Mouse (Mus musculus) thymus, postnatal 10 days (tissue): ENCODE data around the gene Gpr107.

Experiments
- DNase-seq, 2 experiments: peaks; one replicate each; pipeline ENCODE4 v3.0.0; 2021; ENCODE audit warnings: low spot score in 2 of 2

Gene Gpr107

DNA sequence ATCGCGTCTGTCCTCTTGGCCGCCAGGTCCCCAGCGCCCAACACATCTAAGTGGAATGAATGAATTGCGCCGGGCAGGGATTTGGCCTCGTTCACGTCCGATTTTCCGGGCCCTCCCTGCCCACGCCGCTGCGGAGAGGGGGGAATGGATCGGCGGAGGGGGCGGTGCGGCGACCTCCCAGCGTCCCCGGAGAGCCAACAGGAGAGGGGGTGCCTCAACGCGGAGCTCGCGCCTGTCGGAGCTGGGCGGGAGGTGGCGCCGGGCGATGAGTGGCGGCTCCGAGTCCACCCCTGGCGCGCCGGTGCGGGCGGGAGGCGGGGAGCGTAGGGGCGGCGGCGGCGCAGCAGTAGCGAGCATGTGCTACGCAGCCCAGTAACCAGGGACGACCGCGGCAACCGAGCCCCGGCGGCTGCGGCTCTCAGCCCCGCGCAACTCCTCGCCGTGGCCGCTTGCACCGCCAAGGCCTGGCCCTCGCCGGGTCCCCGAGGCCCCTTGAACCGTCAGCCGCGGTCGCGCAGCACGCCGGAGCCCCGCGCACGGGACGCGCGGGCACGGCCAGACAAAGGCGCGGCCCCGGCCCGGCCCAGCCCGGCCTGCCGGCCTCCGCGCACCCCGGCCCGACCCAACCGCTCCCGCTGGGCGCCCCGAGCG, 93.5 kb downstream of the Gpr107 start, which contains the start of gene Ncs1:
Ncs1 (plus strand) TSS at position 333 of the 651 bp plus-strand sequence.
- DNase-seq: peak; percentile 13 to 40

DNA sequence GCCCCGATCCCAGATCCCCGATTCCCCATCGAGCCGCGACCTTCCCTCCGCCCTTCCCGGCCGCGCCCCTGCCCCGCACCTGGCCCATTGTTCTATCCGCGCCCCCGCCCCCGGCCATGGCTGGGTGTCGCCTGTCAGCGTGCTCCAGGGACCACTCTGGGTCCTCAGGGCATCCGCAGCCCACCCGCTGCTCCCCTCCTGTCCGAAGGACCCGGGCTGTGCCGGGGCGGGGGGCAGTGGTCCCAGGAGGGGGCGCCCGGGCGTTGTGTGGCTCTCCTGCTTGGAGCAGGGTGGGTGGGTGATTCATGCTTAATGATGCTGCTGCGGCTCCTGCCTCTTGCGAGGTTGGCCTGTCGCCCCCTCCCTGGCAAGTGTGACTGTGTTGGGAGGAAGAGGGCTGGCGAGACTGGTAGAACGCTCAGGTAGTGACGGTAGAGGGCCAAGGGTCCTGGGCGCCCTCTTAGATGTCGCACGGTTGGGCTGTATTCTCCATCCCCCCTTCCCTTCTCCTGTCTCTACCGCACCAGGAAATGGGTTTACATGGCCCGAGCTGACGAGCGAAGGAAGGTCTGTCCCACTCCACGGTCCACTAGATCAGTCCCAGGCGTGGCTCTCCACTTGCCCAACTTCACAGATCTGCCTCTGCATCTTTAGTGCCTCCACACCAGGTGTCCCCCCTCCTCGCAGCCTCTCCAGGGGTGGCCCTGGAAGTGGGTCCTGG, 94.3 kb downstream of the Gpr107 start:
- peak in 1 of 2 experiments; percentile 29 for DNase-seq

DNA sequence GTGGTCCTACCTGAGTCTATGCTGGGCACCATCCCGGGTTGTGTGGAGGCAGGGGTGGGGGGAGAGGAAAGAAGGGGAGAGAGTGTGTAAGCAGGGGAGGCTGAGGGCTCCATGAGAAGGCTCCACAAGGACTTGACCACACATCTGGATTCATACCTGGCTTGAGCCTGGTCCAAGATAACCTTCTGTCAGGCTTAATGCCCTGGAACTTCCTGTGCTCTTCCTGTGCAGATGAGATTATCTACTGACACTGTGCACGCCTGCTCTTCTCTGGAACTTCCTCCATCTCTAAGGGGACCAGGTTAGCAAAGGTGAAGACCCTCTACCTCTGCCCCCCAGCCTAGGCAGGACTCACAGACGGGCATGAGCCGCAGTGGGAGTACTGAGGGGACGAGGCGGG, 96.7 kb downstream of the Gpr107 start:
- DNase-seq: no peak

DNA sequence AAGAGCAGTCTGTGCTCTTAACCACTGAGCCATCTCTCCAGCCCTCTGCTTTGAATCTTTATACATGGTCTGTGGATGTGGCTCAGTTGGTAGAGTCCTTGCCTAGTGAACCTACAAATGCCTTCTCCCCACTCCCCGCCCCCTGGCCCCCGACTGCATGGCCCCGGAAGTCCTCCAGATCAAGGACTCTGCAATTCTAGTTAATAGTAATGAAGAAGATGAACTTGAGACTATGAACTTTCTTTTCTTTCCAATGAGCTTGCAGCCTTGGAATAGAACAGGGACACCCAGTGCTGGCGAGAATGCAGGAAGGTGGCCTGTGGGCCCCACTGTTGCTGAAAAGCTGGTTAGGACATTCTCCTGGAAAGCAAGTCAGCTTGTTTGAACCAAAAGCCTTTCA, 100.1 kb downstream of the Gpr107 start:
- DNase-seq: no peak

DNA sequence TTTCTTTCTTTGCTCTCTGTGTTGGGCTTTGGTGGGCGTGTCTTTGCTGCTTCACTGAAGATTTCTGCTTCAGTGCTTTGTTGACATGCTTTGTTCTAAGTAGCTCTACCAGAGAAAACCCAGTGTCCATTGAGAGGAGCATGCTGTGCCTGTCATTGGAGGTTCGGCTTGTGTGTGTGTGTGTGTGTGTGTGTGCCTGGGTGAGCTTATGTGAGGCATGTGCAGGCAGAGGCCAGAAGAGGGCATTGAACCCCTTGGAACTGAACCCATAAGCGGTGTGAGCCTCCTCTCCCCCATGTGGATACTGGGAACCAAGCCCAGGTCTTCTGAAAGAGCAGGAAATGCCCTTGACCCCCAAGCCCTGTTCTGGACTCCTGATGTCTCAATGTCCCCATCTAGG, 101.3 kb downstream of the Gpr107 start:
- no peak for DNase-seq

DNA sequence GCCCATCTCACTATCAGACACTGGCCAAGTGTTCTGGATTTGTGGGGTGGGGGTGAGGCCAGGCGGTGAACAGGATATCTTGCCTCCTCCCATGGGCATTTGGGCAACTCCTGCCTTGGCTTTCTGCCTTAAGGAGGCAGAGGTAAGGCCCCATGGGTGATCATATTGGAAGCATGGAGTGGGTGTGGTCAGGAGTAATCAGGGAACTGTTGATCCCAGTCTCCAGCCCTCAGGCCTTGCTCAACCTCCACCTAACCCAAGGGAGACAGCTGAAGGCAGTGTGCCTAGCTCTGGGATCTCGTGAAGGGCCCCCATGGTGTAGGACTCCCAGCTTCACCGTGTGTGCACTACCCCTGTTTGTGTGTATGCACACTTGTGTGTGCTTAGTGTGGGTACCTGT, 102.7 kb downstream of the Gpr107 start:
- no peak for DNase-seq

DNA sequence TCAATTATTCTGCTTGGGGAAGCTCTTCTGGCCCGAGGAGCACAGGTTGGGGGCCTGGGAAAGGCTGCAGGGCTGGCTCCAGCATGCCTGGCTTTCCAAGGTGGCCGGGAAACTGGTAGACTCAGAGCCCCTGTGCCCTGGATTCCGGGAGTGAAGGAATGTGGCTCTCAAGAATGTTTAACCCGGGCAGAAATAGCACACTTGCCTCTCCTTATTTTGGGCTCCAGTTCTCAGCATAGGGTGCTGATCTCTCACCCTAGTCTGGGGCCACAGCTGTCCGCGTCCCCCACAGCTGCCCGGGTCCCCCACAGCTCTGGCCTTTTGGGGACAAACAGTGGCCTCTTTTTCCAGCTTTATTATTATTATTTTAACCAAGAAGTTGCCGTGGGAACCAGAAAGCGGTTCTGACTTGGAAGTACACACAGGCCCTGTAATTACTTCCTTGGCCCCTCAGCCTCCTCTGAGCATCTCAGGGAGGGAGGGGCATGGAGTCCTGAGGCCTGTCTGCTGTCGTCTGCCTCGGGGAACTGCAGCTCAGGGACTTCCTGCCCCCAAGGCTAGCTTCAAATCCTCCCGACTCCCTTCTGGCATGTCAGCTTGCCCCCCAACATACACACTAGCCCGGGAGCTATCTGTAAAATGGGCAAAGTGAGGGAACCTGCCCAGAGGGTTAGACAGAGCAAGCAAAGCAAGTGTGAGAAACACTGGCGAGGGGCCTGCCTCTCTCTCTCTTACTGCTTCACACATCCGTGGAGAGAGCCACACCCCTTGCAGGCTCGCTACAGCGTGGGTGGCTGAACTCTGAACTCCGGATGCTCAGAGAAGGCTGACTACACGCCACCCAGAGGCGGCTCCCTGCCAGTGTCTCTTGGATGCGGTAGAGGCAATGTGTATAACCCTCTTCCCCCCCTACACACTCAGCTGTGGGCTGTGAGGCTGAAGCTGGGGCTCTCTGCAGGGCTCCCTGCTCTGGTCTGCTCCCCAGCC, 104.1 kb downstream of the Gpr107 start:
- peak; percentile 82 to 83 for DNase-seq

DNA sequence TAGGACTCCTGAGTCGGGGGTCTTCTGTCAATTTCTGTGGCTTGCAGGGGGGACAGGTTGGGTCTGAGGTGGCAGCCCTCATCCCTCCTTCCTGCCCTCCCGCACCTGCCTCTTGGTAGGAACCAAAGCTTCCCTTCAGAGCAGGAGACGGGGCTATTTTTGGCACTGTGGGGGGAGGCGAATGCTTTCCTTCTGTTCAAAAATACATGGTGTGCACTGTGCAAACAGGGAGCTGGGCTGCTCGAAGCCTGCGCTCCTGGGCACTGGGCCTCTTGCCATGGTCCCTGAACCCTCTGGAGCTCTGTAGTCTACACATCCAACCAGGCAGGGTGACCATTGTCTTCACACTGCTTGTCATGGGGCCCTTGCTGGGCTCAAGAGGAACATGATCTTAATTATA, 105.0 kb downstream of the Gpr107 start:
- no peak for DNase-seq

DNA sequence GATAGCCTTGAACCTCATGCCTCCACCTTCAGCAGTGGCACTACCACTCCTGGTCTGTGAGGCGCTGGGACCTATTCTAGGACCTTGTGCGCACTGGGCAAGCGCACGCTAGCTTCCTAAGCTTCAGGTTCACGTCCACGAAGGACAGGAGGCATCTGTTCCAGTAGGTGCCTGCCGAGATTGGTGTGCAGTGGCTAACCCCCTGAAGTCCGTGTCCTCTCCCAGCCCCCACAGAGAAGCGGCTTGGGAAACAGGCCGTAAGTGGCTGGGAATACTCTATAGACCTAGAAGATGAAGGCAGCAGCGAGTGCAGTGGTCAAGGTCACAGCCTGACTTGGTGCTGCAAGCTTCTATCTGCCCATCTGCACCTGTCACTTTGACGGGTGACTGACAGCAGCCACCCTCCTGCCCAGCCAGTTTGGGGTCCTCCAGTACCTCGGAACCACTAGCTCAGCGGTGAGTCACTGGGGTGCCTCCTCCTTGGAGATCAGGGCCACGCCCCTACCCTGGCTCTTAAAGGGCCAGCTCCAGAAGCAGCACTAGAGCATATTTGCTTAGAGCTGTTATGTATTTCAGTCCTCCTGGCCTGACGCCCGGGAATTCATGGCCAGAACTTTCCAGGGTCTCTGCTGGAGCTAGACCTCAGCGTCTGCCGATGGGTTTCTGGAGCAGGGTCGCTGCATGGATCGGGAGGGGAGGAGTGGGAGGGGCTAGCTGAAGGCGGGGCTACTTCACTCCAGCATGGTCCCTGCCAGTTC, 106.7 kb downstream of the Gpr107 start:
- DNase-seq: peak; percentile 37 to 44

DNA sequence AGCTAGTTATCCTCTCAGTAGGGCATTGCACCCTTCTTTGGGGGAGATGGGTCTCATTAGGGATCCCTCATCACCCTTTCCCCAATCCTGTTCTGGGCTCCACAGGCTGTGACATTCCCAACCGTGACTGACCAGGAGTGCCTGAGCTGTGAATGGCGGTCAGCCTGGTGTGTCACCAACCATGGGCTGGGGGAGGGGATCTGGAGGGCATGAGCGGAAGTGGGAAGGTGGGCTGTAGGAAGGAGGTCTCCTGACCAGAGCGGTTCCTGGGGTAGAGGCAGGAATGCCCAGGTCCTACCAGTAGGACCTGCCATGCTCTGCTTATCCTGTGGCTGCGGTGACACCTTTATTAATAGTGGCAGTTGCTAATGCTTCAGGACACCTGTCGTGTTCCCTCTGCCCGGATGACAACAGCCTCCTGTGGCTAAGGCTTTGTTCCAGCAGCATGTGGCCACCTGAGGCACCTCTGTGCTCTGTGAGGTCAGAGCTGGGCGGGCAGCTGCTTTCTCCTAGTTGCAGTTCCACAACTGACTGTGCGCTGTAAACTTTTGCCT, 107.3 kb downstream of the Gpr107 start:
- DNase-seq: no peak

DNA sequence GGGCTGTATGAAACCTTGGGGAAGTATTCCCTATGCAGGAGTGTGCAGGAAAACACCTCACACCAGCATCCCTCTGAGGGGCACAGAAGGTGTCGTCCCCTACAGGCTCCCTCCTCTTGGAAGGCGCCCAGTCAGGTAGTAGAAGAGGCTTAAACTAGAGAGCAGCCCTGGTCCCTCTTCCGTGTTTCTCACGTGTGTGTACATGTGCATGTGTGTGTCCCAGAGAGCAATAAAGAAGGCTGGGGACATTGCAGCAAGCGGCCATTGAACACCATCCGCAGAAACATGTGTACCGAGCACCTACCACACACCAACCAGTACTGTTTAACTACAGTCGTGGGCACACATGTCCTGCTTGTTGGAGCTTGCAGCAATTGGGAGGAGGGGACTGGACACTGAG, 108.4 kb downstream of the Gpr107 start:
- DNase-seq: no peak

DNA sequence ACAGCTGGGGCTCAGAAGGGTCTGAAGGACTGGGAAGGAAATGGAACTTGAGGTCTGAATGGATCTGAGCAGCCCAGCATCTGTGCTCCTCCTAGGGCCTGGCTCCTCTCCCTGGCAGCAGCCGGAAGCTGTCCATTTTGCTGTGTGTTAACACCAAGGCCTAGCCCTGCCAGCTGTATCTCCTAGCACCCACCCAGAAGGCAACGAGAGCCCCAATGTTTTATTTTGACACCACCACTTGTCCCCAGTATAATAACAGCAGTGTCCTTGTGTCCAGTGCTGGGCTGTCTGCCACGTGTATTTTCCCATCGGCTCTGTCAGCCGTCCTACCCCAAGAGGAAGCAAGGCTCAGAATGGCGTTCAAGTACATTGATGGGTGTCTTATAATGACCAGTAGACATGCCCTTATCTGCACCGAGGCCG, 110.9 kb downstream of the Gpr107 start:
- DNase-seq: no peak

DNA sequence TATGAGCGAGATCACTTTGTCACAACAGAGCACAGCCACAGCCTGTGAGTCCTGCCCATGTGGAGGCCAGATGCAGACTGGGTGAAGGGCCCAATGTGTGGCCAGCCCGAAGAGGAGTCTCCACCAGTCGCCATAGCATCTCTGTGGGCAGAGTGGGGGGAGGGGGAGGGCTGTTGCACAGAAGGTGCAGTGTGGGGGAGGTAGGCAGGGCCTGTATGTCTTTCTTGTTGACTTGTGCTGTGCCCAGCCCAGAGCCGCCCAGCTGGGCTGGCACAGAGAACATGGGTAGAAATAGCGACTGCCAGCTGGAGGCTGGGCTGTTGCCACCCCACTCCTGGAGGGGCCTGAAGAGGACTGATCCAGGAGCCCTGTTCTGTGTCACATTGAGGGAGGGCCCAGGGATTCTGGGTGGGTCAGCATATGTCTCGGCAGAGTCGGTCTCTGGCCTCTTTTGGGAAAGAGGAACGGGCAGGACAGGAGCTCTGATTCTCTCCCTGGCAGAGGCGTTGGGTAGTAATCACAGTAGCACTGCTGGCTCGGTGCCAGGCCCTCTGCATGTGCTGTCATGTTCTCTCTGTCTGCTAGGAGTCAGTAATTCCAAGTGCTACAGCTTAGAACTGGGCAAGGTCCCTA, 111.7 kb downstream of the Gpr107 start:
- DNase-seq: no peak

DNA sequence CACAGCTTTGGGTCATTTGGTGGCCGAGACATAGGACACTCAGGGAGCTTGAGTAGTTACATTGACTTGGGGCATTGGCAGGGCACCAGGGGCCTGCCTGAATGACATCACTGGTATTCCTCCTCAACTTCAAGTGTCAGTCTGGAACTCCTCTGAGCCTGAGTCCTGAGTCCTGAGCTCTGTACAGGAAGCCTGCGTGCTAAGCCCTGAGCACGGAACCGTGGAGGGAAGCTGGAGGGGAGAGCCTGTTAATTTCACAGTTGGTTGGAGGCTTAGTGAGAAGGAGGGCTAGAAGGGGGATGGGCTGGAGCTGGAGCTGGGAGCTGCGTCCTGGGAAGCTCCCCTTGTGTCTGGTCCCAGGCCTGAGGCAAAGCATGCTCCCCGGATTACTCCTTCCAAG, 115.3 kb downstream of the Gpr107 start:
- DNase-seq: no peak
